Mouse (Mus musculus) erythroid progenitor cell, adult 5-6 weeks (primary cell): Measurements from ENCODE around the gene Il20rb. TPM values are rescaled to one million over a fixed set of nuclear protein-coding genes. Genes with fewer than 3 reads are reported as not detected.

Experiments used
- ATAC-seq: replicated peaks from 2 replicates; pipeline ENCODE4 v1.8.0; 2016; ENCODE audit warnings: moderate number of reproducible peaks, mild to moderate bottlenecking, moderate TSS enrichment, inconsistent platforms; ENCODE audit not compliant: poor library complexity, low FRiP score, severe bottlenecking
- total RNA-seq, 2 experiments: library from RNA; stranded (forward) in 1 of 2; stranded (reverse) in 1 of 2; fragments of 150-400 nt in 1 of 2; fragments of 186-747, 209-891 nt in 1 of 2; gene quantifications; 2 replicates each; pipeline versions ENCODE4 v1.2.3 to v1.2.4; 2015 to 2017; ENCODE audit warnings: low replicate concordance in 2 of 2

Il20rb gene
- total RNA-seq (2015; ENCODE audit: low replicate concordance) (not detected in 2 replicates), total RNA-seq (2017; ENCODE audit: low replicate concordance) (0.64 TPM in 1 of 2 replicates, not detected in the other)

GRCm38 (mm10) chr9:100486431-100486830 is at the start of gene Il20rb:
Gene Il20rb (minus strand): TSS chr9:100486788.
- ATAC-seq = no peak

- ATAC-seq = no peak
Measured at GRCm38 (mm10) chr9:100535618-100536262, 49.2 kb upstream of the Il20rb start.

- ATAC-seq = no peak
Measured at GRCm38 (mm10) chr9:100534686-100535085, 48.1 kb upstream of the Il20rb start.

GRCm38 (mm10) chr9:100532847-100533505 is 46.4 kb upstream of the Il20rb start:
- ATAC-seq = no peak

GRCm38 (mm10) chr9:100531296-100531695 is 44.7 kb upstream of the Il20rb start:
- ATAC-seq = no peak

- ATAC-seq = no peak
Measured at GRCm38 (mm10) chr9:100525225-100525624, 38.6 kb upstream of the Il20rb start.

GRCm38 (mm10) chr9:100522029-100522428 is 35.4 kb upstream of the Il20rb start:
- ATAC-seq = no peak

- ATAC-seq = peak; percentile 73; the same call in 1 of the 2 replicates
Measured at GRCm38 (mm10) chr9:100520586-100520985, 34.0 kb upstream of the Il20rb start.

GRCm38 (mm10) chr9:100520012-100520411 is 33.4 kb upstream of the Il20rb start:
- ATAC-seq = no peak

- no peak for ATAC-seq
Measured at GRCm38 (mm10) chr9:100507581-100507980, 21.0 kb upstream of the Il20rb start.

- no peak for ATAC-seq
Measured at GRCm38 (mm10) chr9:100506652-100507051, 20.1 kb upstream of the Il20rb start.

GRCm38 (mm10) chr9:100505498-100505897 is 18.9 kb upstream of the Il20rb start:
- ATAC-seq = no peak

- no peak for ATAC-seq
Measured at GRCm38 (mm10) chr9:100493611-100494261, 7.1 kb upstream of the Il20rb start.

GRCm38 (mm10) chr9:100491424-100491823 is 4.8 kb upstream of the Il20rb start:
- ATAC-seq = no peak

GRCm38 (mm10) chr9:100488969-100489368 is 2.4 kb upstream of the Il20rb start:
- no peak for ATAC-seq

GRCm38 (mm10) chr9:100488056-100488713 is 1.6 kb upstream of the Il20rb start:
- no peak for ATAC-seq

- no peak for ATAC-seq
Measured at GRCm38 (mm10) chr9:100483318-100483717, 3.3 kb downstream of the Il20rb start.

GRCm38 (mm10) chr9:100481626-100482025 is 5.0 kb downstream of the Il20rb start:
- ATAC-seq = no peak

- ATAC-seq = no peak
Measured at GRCm38 (mm10) chr9:100474056-100474455, 12.5 kb downstream of the Il20rb start.

- ATAC-seq = no peak
Measured at GRCm38 (mm10) chr9:100473361-100473760, 13.2 kb downstream of the Il20rb start.
